Mouse (Mus musculus) gastrocnemius, postnatal 25 days (tissue): ENCODE measurements at regions not wholly inside any gene's neighbourhood (a gene's known extent, or its start where the extent isn't known, plus 50 kb on each side); places are given as distances from the start of the nearest gene placed in this dataset.

Source experiments
- DNase-seq: peaks from one replicate; pipeline ENCODE4 v3.0.0; 2022

- no peak for DNase-seq
These were observed 53.8 kb downstream of the Neurod6 start for GRCm38 (mm10) chr6:55627228-55627627.

- DNase-seq: peak; percentile 43
These were observed 60.7 kb downstream of the Neurod6 start for GRCm38 (mm10) chr6:55620366-55620765.

DNA sequence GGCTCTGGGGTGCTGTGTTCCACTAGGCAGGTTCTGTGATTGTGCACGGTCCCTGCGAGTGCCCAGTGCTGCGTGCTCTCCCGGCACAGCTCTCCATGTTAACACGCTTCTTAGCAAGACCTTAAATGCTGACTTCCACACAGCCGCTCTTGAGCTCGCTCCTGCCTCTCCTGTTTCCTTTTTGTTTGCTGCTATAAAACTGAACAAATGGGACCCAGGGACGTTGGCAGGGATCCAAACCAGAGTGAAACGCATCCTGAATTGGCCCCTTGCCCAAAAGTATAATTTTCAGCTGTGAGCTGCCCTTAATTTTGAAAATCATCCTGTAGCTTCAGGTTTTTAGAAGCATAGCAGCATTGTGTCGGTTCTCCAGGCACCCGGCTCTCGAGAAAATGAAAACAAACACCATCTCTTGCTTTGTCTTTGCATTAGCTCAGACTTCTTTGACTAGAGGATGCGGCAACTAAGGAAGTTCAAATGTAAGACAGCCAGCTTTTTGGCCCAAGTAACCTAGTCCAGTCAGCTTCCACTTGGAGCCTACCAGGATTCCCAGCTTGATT lies 63.1 kb downstream of the Neurod6 start:
- peak; percentile 10 for DNase-seq

GRCm38 (mm10) chr6:55610395-55610794 lies 70.7 kb downstream of the Neurod6 start:
- DNase-seq: no peak

GRCm38 (mm10) chr6:55609976-55610375 lies 71.1 kb downstream of the Neurod6 start:
- DNase-seq: no peak

- no peak for DNase-seq
These were observed 72.0 kb downstream of the Neurod6 start for GRCm38 (mm10) chr6:55609053-55609452.

DNA sequence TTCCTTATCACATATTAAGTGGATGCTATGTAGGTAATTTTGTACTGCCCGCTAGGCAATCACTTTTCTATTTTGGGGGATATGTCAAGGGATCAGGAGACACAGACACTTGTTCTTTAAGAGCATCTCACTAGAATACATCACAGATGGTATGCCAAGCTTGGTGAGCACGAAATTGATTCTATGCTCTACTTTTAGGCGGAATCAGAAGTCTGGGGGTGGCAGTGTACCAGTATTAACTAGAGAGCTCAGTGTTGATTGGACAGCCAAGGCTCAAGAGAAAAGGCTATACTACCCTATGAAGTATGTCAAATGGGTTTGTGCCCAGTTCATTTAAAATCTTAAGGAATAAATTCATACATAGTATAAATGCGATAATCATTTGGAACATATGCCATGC lies 84.0 kb downstream of the Neurod6 start:
- no peak for DNase-seq

- DNase-seq: no peak
These were observed 88.9 kb downstream of the Neurod6 start for GRCm38 (mm10) chr6:55592126-55592525.

DNA sequence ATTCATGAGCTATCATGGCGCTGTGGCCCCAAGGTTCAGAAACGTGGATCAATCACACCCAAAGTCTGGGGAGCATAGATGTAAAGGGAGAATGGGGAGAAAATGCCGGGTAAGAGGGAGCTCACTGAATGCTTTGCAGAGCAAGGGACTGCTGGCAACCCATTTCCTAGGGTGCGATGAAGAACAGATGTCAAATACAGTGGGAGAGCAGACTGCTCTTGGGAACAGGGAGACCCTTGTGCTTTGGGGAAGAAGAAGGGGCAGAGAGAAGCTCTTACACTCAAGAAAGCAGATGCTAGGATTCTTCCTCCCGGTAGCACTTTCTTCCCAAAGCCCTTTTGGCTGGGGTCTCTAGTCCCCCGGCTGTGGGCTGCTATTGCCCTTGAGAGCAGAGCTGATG lies 100.0 kb downstream of the Neurod6 start:
- DNase-seq: no peak

- no peak for DNase-seq
These were observed 101.0 kb downstream of the Neurod6 start for GRCm38 (mm10) chr6:55580036-55580435.

DNA sequence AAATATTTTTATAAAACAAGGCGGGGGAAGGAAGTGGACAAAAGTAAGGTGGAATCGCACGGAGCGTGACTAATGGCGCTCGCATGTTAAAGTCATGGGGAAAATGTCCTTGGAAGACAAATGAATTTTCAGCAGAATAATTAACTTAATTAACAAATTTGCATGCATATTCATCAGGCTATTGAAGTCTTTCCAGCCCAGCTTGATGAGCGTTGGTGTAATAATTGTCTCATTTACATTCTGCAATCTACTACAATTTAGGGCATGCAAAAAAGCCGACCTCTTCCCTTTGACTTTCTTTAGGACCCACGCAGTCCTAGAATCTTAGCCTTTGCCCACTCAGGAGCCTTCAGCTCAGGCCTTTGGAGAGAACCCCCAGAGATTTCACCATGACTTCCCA lies 101.5 kb downstream of the Neurod6 start:
- DNase-seq: no peak

GRCm38 (mm10) chr6:55579105-55579504 lies 102.0 kb downstream of the Neurod6 start:
- DNase-seq: no peak

DNA sequence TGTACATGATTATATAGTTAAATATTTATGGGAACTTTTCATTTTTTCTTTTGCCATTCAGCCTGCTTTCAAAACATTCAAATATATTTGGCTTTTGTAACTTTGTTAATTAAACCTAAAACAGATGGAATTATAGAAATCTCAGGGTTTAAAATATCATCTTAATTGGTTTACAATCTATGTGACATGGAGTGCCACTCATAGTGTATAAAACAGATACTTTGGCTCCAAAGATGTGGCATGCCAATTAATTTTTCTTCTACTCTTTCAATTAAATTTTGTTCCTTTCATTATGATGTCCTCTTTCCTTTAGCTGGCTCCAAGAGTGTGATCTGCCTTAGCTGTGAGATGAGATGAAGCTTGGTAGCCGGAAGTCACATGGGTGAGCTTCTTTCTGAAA lies 103.0 kb downstream of the Neurod6 start:
- DNase-seq: no peak

DNA sequence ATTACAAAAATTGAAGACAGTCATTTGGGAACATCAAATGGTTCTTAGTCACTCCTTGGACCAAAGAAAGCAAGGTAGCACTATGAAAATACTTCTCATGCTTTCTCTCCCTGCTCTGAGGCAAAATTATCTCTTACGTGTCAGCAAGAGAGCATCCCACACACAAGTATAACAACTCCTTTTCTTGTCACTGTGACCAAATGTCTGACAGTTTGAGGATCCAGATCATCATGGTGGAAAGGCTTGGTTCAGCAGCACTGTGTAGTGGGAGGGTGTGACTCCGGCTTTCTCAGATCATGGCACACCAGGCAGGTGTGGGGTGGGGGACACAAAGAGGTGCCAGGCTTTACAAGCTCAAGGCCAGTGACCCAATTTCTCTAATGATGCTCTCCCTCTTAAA lies 113.5 kb downstream of the Neurod6 start:
- DNase-seq: no peak

GRCm38 (mm10) chr6:55565260-55566209 lies 113.8 kb downstream of the Adcyap1r1 start:
- DNase-seq: no peak

DNA sequence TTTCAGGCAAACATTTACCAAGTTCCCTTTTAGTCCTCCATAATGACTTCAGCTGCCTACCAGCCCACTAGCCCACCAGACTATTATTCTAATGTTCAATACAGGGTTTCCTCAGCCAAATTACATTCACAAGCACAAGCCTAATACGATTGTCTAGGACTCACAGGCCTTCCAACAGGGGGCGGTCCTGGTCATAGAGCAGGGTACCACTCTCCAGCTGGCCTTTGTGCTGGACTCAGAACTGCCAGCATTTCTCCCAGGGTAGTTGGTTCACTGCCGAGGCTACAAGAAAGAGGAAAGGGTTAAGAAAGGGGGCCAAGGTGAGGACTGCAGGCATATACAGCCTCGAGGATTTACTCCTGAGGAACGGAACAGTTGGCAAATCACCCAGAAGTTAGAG lies 108.8 kb downstream of the Adcyap1r1 start:
- no peak for DNase-seq

DNA sequence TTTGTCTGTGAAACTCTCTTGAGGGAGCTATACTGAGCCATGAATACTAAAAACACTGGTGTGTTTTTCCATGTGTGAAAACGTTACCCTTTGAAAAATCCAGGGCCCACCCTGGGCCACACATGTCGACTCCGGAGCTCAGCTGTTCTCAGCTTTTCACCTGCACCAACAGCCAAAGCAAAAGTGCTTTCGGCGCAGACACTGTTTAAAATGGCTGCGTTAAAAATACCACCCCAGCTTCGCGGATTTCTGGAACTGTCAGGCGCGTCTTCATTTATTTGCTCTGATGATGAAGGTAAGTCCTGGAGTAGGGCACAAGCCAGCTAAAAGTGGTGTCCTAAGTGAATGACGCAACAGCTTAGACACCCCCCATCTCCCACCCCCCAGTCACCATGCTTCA lies 108.0 kb downstream of the Adcyap1r1 start:
- DNase-seq: no peak
